Mouse (Mus musculus) erythroid progenitor cell, adult 5-6 weeks (primary cell): ENCODE data around the gene Cct3. TPM values are rescaled to one million over a fixed set of nuclear protein-coding genes. Genes with fewer than 3 reads are reported as not detected.
"Not testable (repeated sequence)": the region's sequence is repeated elsewhere in the genome, so short reads cannot be mapped to it uniquely, and the experiment has no call there.

Source experiments
- ATAC-seq: replicated peaks from 2 replicates; pipeline ENCODE4 v1.8.0; 2016; ENCODE audit warnings: moderate number of reproducible peaks, mild to moderate bottlenecking, moderate TSS enrichment, inconsistent platforms; ENCODE audit not compliant: poor library complexity, low FRiP score, severe bottlenecking
- total RNA-seq, 2 experiments: library from RNA; stranded (forward) in 1 of 2; stranded (reverse) in 1 of 2; fragments of 150-400 nt in 1 of 2; fragments of 186-747, 209-891 nt in 1 of 2; gene quantifications; 2 replicates each; pipeline versions ENCODE4 v1.2.3 to v1.2.4; 2015 to 2017; ENCODE audit warnings: low replicate concordance in 2 of 2

Gene Cct3
- total RNA-seq (2015; ENCODE audit: low replicate concordance) = 105 and 118 TPM in 2 replicates
- 43.0 and 53.2 TPM in 2 replicates for total RNA-seq (2017; ENCODE audit: low replicate concordance)

GRCm38 (mm10) chr3:88296561-88297318, at the start of gene Cct3, which contains the start of gene Tsacc:
TSS of gene Cct3 (plus strand) at chr3:88297116.
TSS of gene Tsacc (minus strand) at chr3:88296999.
- ATAC-seq = peak; percentile 93

- no peak for ATAC-seq
Measured at GRCm38 (mm10) chr3:88247666-88248065, 49.2 kb upstream of the Cct3 start.

GRCm38 (mm10) chr3:88248406-88248805, 48.5 kb upstream of the Cct3 start:
- ATAC-seq = no peak

GRCm38 (mm10) chr3:88252739-88253138, 44.2 kb upstream of the Cct3 start:
- no peak for ATAC-seq

- peak; percentile 74 for ATAC-seq
Measured at GRCm38 (mm10) chr3:88254268-88254926, 42.5 kb upstream of the Cct3 start, which contains the start of gene Rhbg. TSS of gene Rhbg (minus strand) at chr3:88254709.

GRCm38 (mm10) chr3:88255950-88256349, 41.0 kb upstream of the Cct3 start:
- ATAC-seq = no peak

GRCm38 (mm10) chr3:88256382-88256781, 40.5 kb upstream of the Cct3 start:
- no peak for ATAC-seq

- no peak for ATAC-seq
Measured at GRCm38 (mm10) chr3:88262346-88262745, 34.6 kb upstream of the Cct3 start.

- ATAC-seq = not testable (repeated sequence)
Measured at GRCm38 (mm10) chr3:88268014-88268413, 28.9 kb upstream of the Cct3 start.

- ATAC-seq = no peak
Measured at GRCm38 (mm10) chr3:88268991-88269390, 27.9 kb upstream of the Cct3 start.

- not testable (repeated sequence) for ATAC-seq
Measured at GRCm38 (mm10) chr3:88271298-88271697, 25.6 kb upstream of the Cct3 start.

GRCm38 (mm10) chr3:88271859-88272258, 25.1 kb upstream of the Cct3 start:
- ATAC-seq = no peak

- no peak for ATAC-seq
Measured at GRCm38 (mm10) chr3:88274002-88274401, 22.9 kb upstream of the Cct3 start.

- ATAC-seq = no peak
Measured at GRCm38 (mm10) chr3:88276121-88276520, 20.8 kb upstream of the Cct3 start.

GRCm38 (mm10) chr3:88276529-88277143, 20.3 kb upstream of the Cct3 start:
- ATAC-seq = no peak

GRCm38 (mm10) chr3:88280035-88280434, 16.9 kb upstream of the Cct3 start:
- no peak for ATAC-seq

GRCm38 (mm10) chr3:88281141-88281916, 15.6 kb upstream of the Cct3 start:
- ATAC-seq = not testable (repeated sequence)

GRCm38 (mm10) chr3:88284815-88285564, 11.9 kb upstream of the Cct3 start:
- not testable (repeated sequence) for ATAC-seq

GRCm38 (mm10) chr3:88285565-88285895, 11.4 kb upstream of the Cct3 start:
- ATAC-seq = not testable (repeated sequence)
